Mouse (Mus musculus) hindbrain, embryonic 11.5 days (tissue): ENCODE data around the gene Cntnap1. TPM values are rescaled to one million over a fixed set of nuclear protein-coding genes. Genes with fewer than 3 reads are reported as not detected.

Source experiments
- ATAC-seq: fragments of 200-750 bp; cut with Nextera tagmentation; 2 replicates; pipeline ENCODE4 v1.8.0; 2017; ENCODE audit warnings: mild to moderate bottlenecking, moderate TSS enrichment, moderate library complexity; ENCODE audit not compliant: low FRiP score
- DNase-seq: peaks from one replicate; pipeline ENCODE4 v3.0.0-alpha.2; 2015; ENCODE audit warnings: low spot score
- H3K27ac ChIP-seq: fragments of 300-500 bp; sonication (generic); 2 replicates; pipeline ENCODE4 v1.5.1; 2014; ENCODE audit warnings: mild to moderate bottlenecking, low read depth, low read length
- H3K27me3 ChIP-seq: fragments of 300-500 bp; sonication (generic); 2 replicates; pipeline ENCODE4 v1.6.1; 2014; ENCODE audit warnings: mild to moderate bottlenecking, low read length, moderate library complexity, mixed read lengths; ENCODE audit not compliant: control insufficient read depth, insufficient read depth
- H3K36me3 ChIP-seq: fragments of 300-500 bp; sonication (generic); 2 replicates; pipeline ENCODE4 v1.6.1; 2014; ENCODE audit warnings: mild to moderate bottlenecking, low read length, moderate library complexity, mixed read lengths; ENCODE audit not compliant: control insufficient read depth, insufficient read depth
- H3K4me1 ChIP-seq: fragments of 300-500 bp; sonication (generic); replicated peaks from 2 replicates; pipeline ENCODE4 v1.6.1; 2014; ENCODE audit warnings: low read length, mixed read lengths; ENCODE audit not compliant: control insufficient read depth, insufficient read depth
- H3K4me2 ChIP-seq: fragments of 300-500 bp; sonication (generic); replicated peaks from 2 replicates; pipeline ENCODE4 v1.6.1; 2014; ENCODE audit warnings: mild to moderate bottlenecking, low read depth, low read length
- H3K4me3 ChIP-seq: fragments of 300-500 bp; sonication (generic); 2 replicates; pipeline ENCODE4 v1.5.1; 2014; ENCODE audit warnings: low read depth, low read length
- H3K9ac ChIP-seq: fragments of 300-500 bp; sonication (generic); 2 replicates; pipeline ENCODE4 v1.6.1; 2014; ENCODE audit warnings: low read depth, low read length
- H3K9me3 ChIP-seq: fragments of 300-500 bp; sonication (generic); 2 replicates; pipeline ENCODE4 v1.6.1; 2016; ENCODE audit warnings: low read length; ENCODE audit not compliant: control insufficient read depth
- WGBS: fragments of 180-500 bp; shearing (Covaris S2); extraction: QIAGEN DNeasy Blood & Tissue Kit; methylation state at CpG from one replicate; pipeline ENCODE4 v1.1.7; 2014; 5-methylcytosine and 5-hydroxymethylcytosine counted together
- polyA plus RNA-seq: library from polyadenylated mRNA; unstranded; fragments of >200 nt; fragmentation: Nextera tagmentation; extraction: Ambion mirVana; gene quantifications from 2 replicates; pipeline ENCODE4 v1.2.1, GENCODE M21; 2014

The Cntnap1 gene
- polyA plus RNA-seq, 1 experiment from 2014 or later: 0.29 TPM

DNA sequence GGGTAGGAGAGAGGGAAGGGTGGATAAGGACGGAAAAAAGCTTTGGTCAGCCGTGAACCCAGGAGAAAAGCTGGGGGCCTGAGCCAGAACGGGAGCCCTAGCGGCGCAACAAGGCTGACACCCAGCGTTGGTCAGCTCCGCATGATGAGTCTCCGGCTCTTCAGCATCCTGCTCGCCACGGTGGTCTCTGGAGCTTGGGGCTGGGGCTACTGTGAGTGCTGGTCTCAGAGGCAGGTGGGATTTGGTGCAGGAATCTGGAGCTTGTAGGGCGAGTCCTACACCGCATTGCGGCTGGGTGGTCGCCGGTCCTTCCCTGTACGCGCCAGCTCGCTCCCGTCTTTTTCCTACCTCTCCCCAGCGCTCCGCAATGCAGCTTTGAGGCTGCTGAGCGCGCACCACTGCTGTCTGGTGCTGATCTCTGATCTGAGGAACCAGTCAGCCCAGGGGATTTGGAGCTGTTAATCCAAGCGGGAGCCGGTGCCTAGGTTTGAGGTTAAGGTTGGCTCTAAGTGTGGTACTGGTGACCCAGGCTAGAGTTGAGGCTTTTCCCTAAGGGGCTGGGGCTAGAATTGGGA is 5.9 kb downstream of the Cntnap1 start:
- Histone ChIP-seq H3K4me1 (peaks cover 22% of the 10 kb centered on the region; the same call in 1 of the 2 replicates), H3K27me3 (peaks cover 60% of the 10 kb centered on the region), H3K27ac (no peak overlapping the region), H3K9me3 (no peaks in the 10 kb centered on the region), H3K4me2 (peak overlapping the region; percentile 41), H3K9ac (0 out of 2 replicates have a peak overlapping the region, but pooled peaks have one; percentile 23), H3K4me3 (peak overlapping the region; percentile 21), H3K36me3 (no peaks in the 10 kb centered on the region)
- no peak for ATAC-seq
- 2% methylated on average over 25 of the region's 25 CpGs for WGBS
- peak; percentile 60 for DNase-seq

- no peak overlapping the region; the same call in 1 of the 2 replicates for H3K4me2 ChIP-seq
- H3K9ac ChIP-seq: no peak overlapping the region
- peak; percentile 71 for DNase-seq
- no peak overlapping the region for H3K27ac ChIP-seq
- H3K27me3 ChIP-seq: peaks cover 60% of the 10 kb centered on the region
- no peaks in the 10 kb centered on the region for H3K36me3 ChIP-seq
- H3K4me3 ChIP-seq: no peak overlapping the region
- no peaks in the 10 kb centered on the region for H3K9me3 ChIP-seq
- no peak for ATAC-seq
- H3K4me1 ChIP-seq: peaks cover 22% of the 10 kb centered on the region; the same call in 1 of the 2 replicates
- WGBS: 29% methylated on average over 22 of the region's 22 CpGs
Measured at GRCm38 (mm10) chr11:101176933-101177773, 6.8 kb downstream of the Cntnap1 start.

DNA sequence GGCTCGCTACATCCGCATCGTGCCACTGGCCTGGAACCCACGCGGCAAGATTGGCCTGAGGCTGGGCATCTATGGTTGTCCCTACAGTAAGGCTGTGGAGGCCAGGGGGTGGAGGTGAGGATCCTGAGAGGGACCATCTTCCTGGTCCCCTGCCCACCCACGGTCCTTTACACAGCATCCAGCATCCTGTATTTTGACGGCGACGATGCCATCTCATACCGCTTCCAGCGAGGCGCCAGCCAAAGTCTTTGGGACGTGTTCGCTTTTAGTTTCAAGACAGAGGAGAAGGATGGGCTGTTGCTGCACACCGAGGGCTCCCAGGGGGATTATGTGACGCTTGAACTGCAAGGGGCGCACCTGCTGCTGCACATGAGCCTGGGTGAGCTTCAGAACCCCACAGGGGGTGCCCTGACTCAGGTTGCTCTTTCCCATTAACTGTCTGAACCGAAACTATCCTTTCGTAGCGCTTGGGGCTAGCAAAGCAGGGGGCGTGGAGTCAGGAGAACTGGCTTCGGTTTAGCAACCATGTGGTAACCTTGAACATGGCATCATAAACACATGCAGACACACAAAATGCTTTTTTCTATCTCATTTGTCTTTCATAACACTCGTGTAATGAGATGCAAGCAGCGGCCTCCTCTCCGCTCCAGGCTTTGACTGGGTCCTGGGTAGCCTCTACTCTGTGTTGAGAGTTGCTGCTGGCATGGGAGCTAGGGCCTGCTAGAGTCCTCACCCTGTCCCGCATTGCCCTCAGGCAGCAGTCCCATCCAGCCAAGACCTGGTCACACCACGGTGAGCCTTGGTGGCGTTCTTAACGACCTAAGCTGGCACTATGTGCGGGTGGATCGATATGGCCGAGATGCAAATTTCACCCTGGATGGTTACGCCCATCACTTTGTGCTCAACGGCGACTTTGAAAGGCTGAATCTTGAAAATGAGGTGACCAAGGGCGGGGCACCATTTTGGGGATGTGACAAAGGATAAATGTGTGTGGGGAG is 8.0 kb downstream of the Cntnap1 start:
- ATAC-seq: no peak
- Histone ChIP-seq H3K9ac (no peak overlapping the region), H3K27ac (no peak overlapping the region), H3K27me3 (peaks cover 52% of the 10 kb centered on the region), H3K9me3 (no peaks in the 10 kb centered on the region), H3K4me2 (no peak overlapping the region), H3K36me3 (no peaks in the 10 kb centered on the region), H3K4me3 (no peak overlapping the region), H3K4me1 (peaks cover 17% of the 10 kb centered on the region; the same call in 1 of the 2 replicates)
- no peak for DNase-seq
- WGBS: 51% methylated on average over 36 of the region's 36 CpGs

DNA sequence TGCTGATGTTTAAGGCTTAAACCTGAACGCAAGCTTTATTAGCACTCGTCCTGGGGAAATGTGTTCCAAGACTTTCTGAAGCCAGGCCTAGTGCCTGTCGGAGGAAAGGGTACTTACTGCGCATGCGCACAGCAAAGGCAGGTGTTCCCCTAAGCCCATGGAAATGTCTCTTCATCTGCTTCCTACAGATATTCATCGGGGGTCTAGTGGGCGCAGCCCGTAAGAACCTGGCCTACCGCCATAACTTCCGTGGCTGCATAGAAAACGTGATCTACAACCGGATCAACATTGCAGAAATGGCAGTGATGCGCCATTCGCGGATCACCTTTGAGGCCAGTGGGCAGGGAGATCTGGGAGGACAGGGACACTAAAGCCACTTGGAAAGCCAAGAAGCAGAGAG is 9.0 kb downstream of the Cntnap1 start:
- peak; percentile 3 for DNase-seq
- H3K27me3 ChIP-seq: peaks cover 44% of the 10 kb centered on the region

DNA sequence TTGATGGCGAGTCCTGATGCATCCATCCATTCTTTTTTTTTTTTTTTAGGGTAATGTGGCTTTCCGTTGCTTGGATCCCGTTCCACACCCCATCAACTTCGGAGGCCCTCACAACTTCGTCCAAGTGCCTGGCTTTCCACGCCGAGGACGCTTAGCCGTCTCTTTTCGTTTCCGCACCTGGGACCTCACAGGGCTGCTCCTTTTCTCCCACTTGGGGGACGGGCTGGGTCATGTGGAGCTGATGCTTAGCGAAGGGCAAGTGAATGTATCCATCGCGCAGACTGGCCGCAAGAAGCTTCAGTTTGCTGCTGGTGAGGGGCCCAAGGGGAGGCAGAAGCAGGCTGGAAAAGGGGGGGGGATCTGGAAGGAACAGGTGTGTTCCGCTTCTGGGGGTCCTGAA is 9.9 kb downstream of the Cntnap1 start:
- no peak overlapping the region for H3K27ac ChIP-seq

More for the DNA sequence above, 9.0 kb downstream of the Cntnap1 start:
- Histone ChIP-seq H3K27ac (no peak overlapping the region), H3K4me1 (peaks cover 11% of the 10 kb centered on the region; the same call in 1 of the 2 replicates), H3K9me3 (no peaks in the 10 kb centered on the region), H3K9ac (no peak overlapping the region), H3K36me3 (no peaks in the 10 kb centered on the region), H3K4me2 (no peak overlapping the region), H3K4me3 (no peak overlapping the region)
- ATAC-seq: no peak
- 81% methylated on average over 15 of the region's 15 CpGs for WGBS

GRCm38 (mm10) chr11:101180846-101181740 is 10.8 kb downstream of the Cntnap1 start:
- no peak overlapping the region for H3K27ac ChIP-seq
- 0 out of 2 replicates have a peak, but pooled peaks cover 5% of the 10 kb centered on the region for H3K4me1 ChIP-seq

More for the DNA sequence above, 9.9 kb downstream of the Cntnap1 start:
- H3K27me3 ChIP-seq: peaks cover 35% of the 10 kb centered on the region
- no peaks in the 10 kb centered on the region for H3K9me3 ChIP-seq
- no peak for ATAC-seq
- no peak overlapping the region for H3K4me3 ChIP-seq
- no peak overlapping the region for H3K4me2 ChIP-seq
- no peak for DNase-seq
- H3K4me1 ChIP-seq: 0 out of 2 replicates have a peak, but pooled peaks cover 5% of the 10 kb centered on the region
- 69% methylated on average over 17 of the region's 17 CpGs for WGBS
- H3K36me3 ChIP-seq: no peaks in the 10 kb centered on the region
- H3K9ac ChIP-seq: no peak overlapping the region

GRCm38 (mm10) chr11:101181961-101182360 is 11.6 kb downstream of the Cntnap1 start:
- Histone ChIP-seq H3K27me3 (peaks cover 21% of the 10 kb centered on the region), H3K36me3 (no peaks in the 10 kb centered on the region), H3K9me3 (no peaks in the 10 kb centered on the region), H3K27ac (no peak overlapping the region), H3K9ac (no peak overlapping the region), H3K4me1 (no peaks in the 10 kb centered on the region), H3K4me3 (no peak overlapping the region), H3K4me2 (no peak overlapping the region)
- no peak for ATAC-seq
- DNase-seq: no peak
- WGBS: 94% methylated on average over 11 of the region's 11 CpGs

More at GRCm38 (mm10) chr11:101180846-101181740, 10.8 kb downstream of the Cntnap1 start:
- no peak overlapping the region for H3K9ac ChIP-seq
- H3K9me3 ChIP-seq: no peaks in the 10 kb centered on the region
- H3K4me2 ChIP-seq: no peak overlapping the region
- peaks cover 30% of the 10 kb centered on the region for H3K27me3 ChIP-seq
- peak; percentile 85 for DNase-seq
- H3K36me3 ChIP-seq: no peaks in the 10 kb centered on the region
- WGBS: 43% methylated on average over 10 of the region's 10 CpGs
- no peak for ATAC-seq
- H3K4me3 ChIP-seq: no peak overlapping the region
